Mouse (Mus musculus): ENCODE data around the gene Srcap. TPM values are rescaled to one million over a fixed set of nuclear protein-coding genes. Genes with fewer than 3 reads are reported as not detected.
"Not testable (repeated sequence)": the region's sequence is repeated elsewhere in the genome, so short reads cannot be mapped to it uniquely, and the experiment has no call there.

The Srcap gene
- 50.3 and 68.8 TPM in 2 replicates for polyA plus RNA-seq (2015; fragmentation: Nextera tagmentation; extraction: Ambion mirVana)

GRCm38 (mm10) chr7:127511808-127512230 is at the start of gene Srcap:
Srcap (plus strand) TSS chr7:127511983.
- peaks cover 29% of the 10 kb centered on the region for H3K4me1 ChIP-seq (replicated peaks)
- no peaks in the 10 kb centered on the region for H3K27me3 ChIP-seq
- H3K4me3 ChIP-seq (replicated peaks), result peak within 1 kb of the TSS; percentile 63
- no peaks in the 10 kb centered on the region for H3K9me3 ChIP-seq
- WGBS, result under 1% methylated on average over 37 of the region's 37 CpGs
- peak within 1 kb of the TSS; percentile 99 for H3K27ac ChIP-seq
- peak within 1 kb of the TSS; percentile 72 for H3K4me2 ChIP-seq (replicated peaks)
- peak; percentile 99 for ATAC-seq
- H3K9ac ChIP-seq (replicated peaks), result peak within 1 kb of the TSS; percentile 85
- peaks cover 28% of the 10 kb centered on the region for H3K36me3 ChIP-seq

GRCm38 (mm10) chr7:127465191-127465590 is 46.6 kb upstream of the Srcap start:
- Histone ChIP-seq H3K36me3 (peaks cover 49% of the 10 kb centered on the region), H3K4me3 (replicated peaks) (no peak overlapping the region), H3K9me3 (no peaks in the 10 kb centered on the region), H3K9ac (replicated peaks) (no peak overlapping the region), H3K4me2 (replicated peaks) (no peak overlapping the region), H3K27ac (no peak overlapping the region), H3K27me3 (no peaks in the 10 kb centered on the region), H3K4me1 (replicated peaks) (peaks cover 11% of the 10 kb centered on the region)
- WGBS, result 93% methylated on average over 3 of the region's 3 CpGs
- ATAC-seq, result no peak

GRCm38 (mm10) chr7:127465670-127466069 is 46.1 kb upstream of the Srcap start:
- H3K27me3 ChIP-seq; H3K9ac ChIP-seq (replicated peaks); ATAC-seq; H3K9me3 ChIP-seq; H3K4me3 ChIP-seq (replicated peaks); H3K27ac ChIP-seq; H3K4me2 ChIP-seq (replicated peaks): not testable (repeated sequence)
- 96% methylated on average over 2 of the region's 2 CpGs for WGBS
- H3K36me3 ChIP-seq, result peaks cover 45% of the 10 kb centered on the region
- H3K4me1 ChIP-seq (replicated peaks), result peaks cover 11% of the 10 kb centered on the region

- Histone ChIP-seq H3K9ac (replicated peaks) (no peak overlapping the region), H3K4me1 (replicated peaks) (peaks cover 11% of the 10 kb centered on the region), H3K9me3 (no peaks in the 10 kb centered on the region), H3K4me2 (replicated peaks) (no peak overlapping the region), H3K27ac (no peak overlapping the region), H3K4me3 (replicated peaks) (no peak overlapping the region), H3K36me3 (peaks cover 39% of the 10 kb centered on the region), H3K27me3 (no peaks in the 10 kb centered on the region)
- WGBS, result 96% methylated on average over 4 of the region's 4 CpGs
- ATAC-seq, result no peak
Observed at GRCm38 (mm10) chr7:127466606-127467005, 45.2 kb upstream of the Srcap start.

GRCm38 (mm10) chr7:127470011-127470715 is 41.6 kb upstream of the Srcap start:
- peaks cover 46% of the 10 kb centered on the region for H3K36me3 ChIP-seq
- no peaks in the 10 kb centered on the region for H3K27me3 ChIP-seq
- H3K9ac ChIP-seq (replicated peaks), result peak overlapping the region; percentile 98
- ATAC-seq, result no peak; the same call in 1 of the 2 replicates
- peak overlapping the region; percentile 93 for H3K4me2 ChIP-seq (replicated peaks)
- H3K9me3 ChIP-seq, result no peaks in the 10 kb centered on the region
- peak overlapping the region; percentile 87 for H3K4me3 ChIP-seq (replicated peaks)
- H3K4me1 ChIP-seq (replicated peaks), result peaks cover 23% of the 10 kb centered on the region
- peak overlapping the region; percentile 98 for H3K27ac ChIP-seq
- WGBS, result 8% methylated on average over 10 of the region's 10 CpGs

GRCm38 (mm10) chr7:127470743-127471645 is 40.8 kb upstream of the Srcap start:
- Histone ChIP-seq H3K9me3 (no peaks in the 10 kb centered on the region), H3K27ac (peak overlapping the region; percentile 98), H3K4me2 (replicated peaks) (peak overlapping the region; percentile 93), H3K27me3 (no peaks in the 10 kb centered on the region), H3K9ac (replicated peaks) (peak overlapping the region; percentile 98), H3K4me3 (replicated peaks) (peak overlapping the region; percentile 87), H3K36me3 (peaks cover 47% of the 10 kb centered on the region), H3K4me1 (replicated peaks) (peaks cover 23% of the 10 kb centered on the region)
- peak; percentile 96 for ATAC-seq
- whole genome bisulfite sequencing, result under 1% methylated on average over 46 of the region's 46 CpGs

- H3K9me3 ChIP-seq, result no peaks in the 10 kb centered on the region
- peaks cover 48% of the 10 kb centered on the region for H3K36me3 ChIP-seq
- peak overlapping the region; percentile 98 for H3K27ac ChIP-seq
- peak; percentile 15 for ATAC-seq
- peaks cover 24% of the 10 kb centered on the region for H3K4me1 ChIP-seq (replicated peaks)
- H3K27me3 ChIP-seq, result no peaks in the 10 kb centered on the region
- peak overlapping the region; percentile 87 for H3K4me3 ChIP-seq (replicated peaks)
- H3K4me2 ChIP-seq (replicated peaks), result peak overlapping the region; percentile 93
- H3K9ac ChIP-seq (replicated peaks), result peak overlapping the region; percentile 98
- under 1% methylated on average over 22 of the region's 25 CpGs for WGBS
Observed at GRCm38 (mm10) chr7:127471646-127472010, 40.2 kb upstream of the Srcap start.

- no peak; the same call in 1 of the 2 replicates for ATAC-seq
- Histone ChIP-seq H3K4me1 (replicated peaks) (peaks cover 28% of the 10 kb centered on the region), H3K9ac (replicated peaks) (peak overlapping the region; percentile 98), H3K36me3 (peaks cover 47% of the 10 kb centered on the region), H3K27me3 (no peaks in the 10 kb centered on the region), H3K27ac (peak overlapping the region; percentile 98), H3K9me3 (no peaks in the 10 kb centered on the region), H3K4me3 (replicated peaks) (peak overlapping the region; percentile 87), H3K4me2 (replicated peaks) (peak overlapping the region; percentile 93)
- WGBS, result 1% methylated on average over 7 of the region's 7 CpGs
Observed at GRCm38 (mm10) chr7:127472060-127472459, 39.7 kb upstream of the Srcap start.

GRCm38 (mm10) chr7:127473705-127474104 is 38.1 kb upstream of the Srcap start:
- no peak overlapping the region for H3K9ac ChIP-seq (replicated peaks)
- WGBS, result 80% methylated on average over 5 of the region's 5 CpGs

GRCm38 (mm10) chr7:127474378-127475070 is 37.3 kb upstream of the Srcap start:
- WGBS, result 85% methylated on average over 6 of the region's 6 CpGs
- ATAC-seq, result no peak

More at GRCm38 (mm10) chr7:127473705-127474104, 38.1 kb upstream of the Srcap start:
- H3K36me3 ChIP-seq, result peaks cover 36% of the 10 kb centered on the region
- no peak for ATAC-seq
- peaks cover 32% of the 10 kb centered on the region for H3K4me1 ChIP-seq (replicated peaks)
- no peaks in the 10 kb centered on the region for H3K27me3 ChIP-seq
- no peak overlapping the region for H3K4me3 ChIP-seq (replicated peaks)
- no peaks in the 10 kb centered on the region for H3K9me3 ChIP-seq
- H3K4me2 ChIP-seq (replicated peaks), result no peak overlapping the region
- H3K27ac ChIP-seq, result no peak overlapping the region

GRCm38 (mm10) chr7:127475186-127475740 is 36.5 kb upstream of the Srcap start:
- ATAC-seq, result no peak
- 95% methylated on average over 11 of the region's 11 CpGs for WGBS
- no peaks in the 10 kb centered on the region for H3K27me3 ChIP-seq
- no peak overlapping the region for H3K4me3 ChIP-seq (replicated peaks)
- H3K9ac ChIP-seq (replicated peaks), result no peak overlapping the region
- no peak overlapping the region for H3K27ac ChIP-seq
- H3K9me3 ChIP-seq, result no peaks in the 10 kb centered on the region
- peaks cover 36% of the 10 kb centered on the region for H3K36me3 ChIP-seq
- no peak overlapping the region for H3K4me2 ChIP-seq (replicated peaks)
- peaks cover 30% of the 10 kb centered on the region for H3K4me1 ChIP-seq (replicated peaks)

More at GRCm38 (mm10) chr7:127474378-127475070, 37.3 kb upstream of the Srcap start:
- Histone ChIP-seq H3K27ac (no peak overlapping the region), H3K4me2 (replicated peaks) (no peak overlapping the region), H3K9me3 (no peaks in the 10 kb centered on the region), H3K9ac (replicated peaks) (0 out of 2 replicates have a peak overlapping the region, but pooled peaks have one; percentile 14), H3K4me1 (replicated peaks) (peaks cover 28% of the 10 kb centered on the region), H3K36me3 (peaks cover 36% of the 10 kb centered on the region), H3K27me3 (no peaks in the 10 kb centered on the region), H3K4me3 (replicated peaks) (no peak overlapping the region)

Data from midbrain, embryonic 13.5 days (tissue).